Mouse (Mus musculus): ENCODE measurements at regions not wholly inside any gene's neighbourhood (a gene's known extent, or its start where the extent isn't known, plus 50 kb on each side); places are given as distances from the start of the nearest gene placed in this dataset.

GRCm38 (mm10) chr6:101670770-101671169, 293.1 kb upstream of the Pdzrn3 start:
- TF ChIP-seq CTCF (IDR thresholded peaks at IDR 0.05; ENCODE audit: control insufficient read depth, insufficient read depth, low read length) = no peak
- no peak for TF ChIP-seq POLR2A (IDR thresholded peaks at IDR 0.05; ENCODE audit: borderline replicate concordance, control insufficient read depth, low read depth, low read length)
